Mouse (Mus musculus): ENCODE measurements around the gene Tmem266. TPM values are rescaled to one million over a fixed set of nuclear protein-coding genes. Genes with fewer than 3 reads are reported as not detected.

The Tmem266 gene
- polyA plus RNA-seq, 1 experiment: 0.36 TPM

DNA sequence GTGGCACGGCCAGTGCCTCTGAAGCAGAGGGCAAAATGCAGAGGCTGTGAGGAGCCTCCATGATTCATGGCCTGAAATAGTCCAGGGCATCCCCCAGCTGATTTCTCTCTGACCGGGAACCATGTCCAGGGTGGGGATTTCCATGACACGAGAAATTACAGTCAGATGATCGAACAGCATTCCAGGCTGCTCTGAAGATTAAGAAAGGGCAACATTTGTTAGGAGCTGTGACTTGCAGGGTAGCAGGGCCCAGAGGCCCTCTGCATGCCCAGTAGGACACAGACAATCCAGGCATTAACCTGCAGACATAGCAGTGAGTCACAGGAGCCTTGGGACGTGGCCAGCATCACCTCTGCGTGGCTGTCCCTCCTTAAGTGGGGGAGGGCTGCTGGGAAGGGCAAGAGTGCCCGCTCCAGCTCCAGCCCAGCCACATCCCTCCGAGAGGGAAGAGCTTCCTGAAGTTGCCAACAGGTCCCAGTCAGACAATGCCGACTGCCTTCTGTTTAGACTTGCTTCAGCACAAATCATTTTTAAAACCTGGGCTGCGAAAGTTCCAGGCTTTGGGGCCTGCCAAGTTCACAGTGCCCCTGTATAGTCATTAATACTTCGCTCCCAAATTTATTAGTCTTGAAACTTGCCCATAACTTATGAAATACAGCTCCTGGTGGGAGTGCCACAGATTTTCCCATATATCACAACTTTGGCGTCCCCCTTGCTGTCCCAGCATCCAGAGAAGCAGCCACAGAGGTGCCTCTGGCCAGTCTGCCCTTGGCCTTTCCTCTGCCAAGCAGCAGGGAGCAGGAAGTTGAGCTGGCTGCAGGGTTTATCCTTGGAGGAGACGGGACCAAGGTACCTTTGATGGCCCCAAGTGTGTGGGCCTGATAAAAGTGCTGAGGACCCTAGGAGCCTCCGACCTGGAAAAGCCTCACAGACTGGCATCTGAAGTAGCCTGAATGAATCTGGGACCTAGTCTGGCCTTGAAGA lies 105.9 kb downstream of the Tmem266 start:
- Histone ChIP-seq H3K4me1 (ENCODE audit: control insufficient read depth, insufficient read depth, low read length) (no peaks in the 10 kb centered on the region), H3K4me3 (ENCODE audit: low read depth, low read length) (no peak overlapping the region), H3K9ac (ENCODE audit: low read depth, poor library complexity, severe bottlenecking) (no peak overlapping the region), H3K9me3 (replicated peaks; ENCODE audit: control insufficient read depth, insufficient read depth, low read length, poor library complexity, severe bottlenecking) (no peaks in the 10 kb centered on the region), H3K27ac (ENCODE audit: insufficient read depth, low read length) (no peak overlapping the region), H3K36me3 (ENCODE audit: control insufficient read depth, insufficient read depth, low read length, poor library complexity, severe bottlenecking) (no peaks in the 10 kb centered on the region), H3K27me3 (ENCODE audit: control insufficient read depth, insufficient read depth, low read length, poor library complexity, severe bottlenecking) (no peaks in the 10 kb centered on the region)
- TF ChIP-seq CTCF (IDR thresholded peaks at IDR 0.05; ENCODE audit: low read depth, low read length) (no peak), POLR2A (IDR thresholded peaks at IDR 0.05; ENCODE audit: insufficient read depth, low read length) (no peak), EP300 (IDR thresholded peaks at IDR 0.05; ENCODE audit: insufficient read depth, low read depth, low read length) (no peak)

DNA sequence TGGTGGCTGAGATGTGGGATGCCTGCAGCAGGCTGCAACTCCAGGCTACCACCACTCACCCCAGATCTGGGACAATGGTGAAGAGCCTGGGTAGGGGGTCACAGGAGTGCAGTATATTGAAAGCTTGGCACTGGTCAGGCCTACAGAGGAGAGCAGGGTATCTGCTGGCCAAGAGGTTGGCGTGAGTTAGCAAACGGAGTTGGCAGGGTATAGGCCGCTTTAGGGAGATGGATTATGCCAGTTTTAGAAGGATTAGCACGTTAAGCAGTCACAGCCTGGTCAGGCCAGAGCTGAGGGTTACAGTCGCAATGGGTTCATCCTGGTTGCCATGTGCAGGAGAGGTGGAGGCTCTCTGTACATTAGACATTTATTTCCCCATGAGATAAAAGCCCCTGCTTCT lies 107.2 kb downstream of the Tmem266 start:
- Histone ChIP-seq H3K36me3 (ENCODE audit: control insufficient read depth, insufficient read depth, low read length, poor library complexity, severe bottlenecking) (no peaks in the 10 kb centered on the region), H3K27ac (ENCODE audit: insufficient read depth, low read length) (no peak overlapping the region), H3K9me3 (replicated peaks; ENCODE audit: control insufficient read depth, insufficient read depth, low read length, poor library complexity, severe bottlenecking) (no peaks in the 10 kb centered on the region), H3K9ac (ENCODE audit: low read depth, poor library complexity, severe bottlenecking) (no peak overlapping the region), H3K4me3 (ENCODE audit: low read depth, low read length) (no peak overlapping the region), H3K4me1 (ENCODE audit: control insufficient read depth, insufficient read depth, low read length) (no peaks in the 10 kb centered on the region), H3K27me3 (ENCODE audit: control insufficient read depth, insufficient read depth, low read length, poor library complexity, severe bottlenecking) (no peaks in the 10 kb centered on the region)
- TF ChIP-seq EP300 (IDR thresholded peaks at IDR 0.05; ENCODE audit: insufficient read depth, low read depth, low read length) (no peak), POLR2A (IDR thresholded peaks at IDR 0.05; ENCODE audit: insufficient read depth, low read length) (no peak), CTCF (IDR thresholded peaks at IDR 0.05; ENCODE audit: low read depth, low read length) (no peak)

DNA sequence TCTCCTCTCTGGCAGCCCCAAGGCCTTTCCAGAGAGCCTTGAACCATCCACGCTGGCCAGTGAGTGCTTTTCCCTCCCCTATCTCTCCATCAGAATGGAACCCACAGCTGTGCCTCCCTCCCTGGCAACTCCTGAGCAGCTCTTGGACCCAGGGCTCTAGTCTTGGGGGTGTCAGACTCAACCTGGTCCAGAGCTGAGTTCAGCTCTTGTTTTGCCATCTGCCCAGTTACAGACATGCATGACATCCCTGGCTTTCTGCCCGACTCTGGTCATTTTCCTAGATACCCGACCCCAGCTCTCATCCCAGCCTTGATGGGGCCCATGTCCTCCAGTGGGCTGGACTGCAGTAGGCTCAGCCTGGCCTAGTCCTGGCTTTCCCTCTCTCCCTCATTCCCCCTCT lies 111.7 kb downstream of the Tmem266 start:
- H3K4me1 ChIP-seq (ENCODE audit: control insufficient read depth, insufficient read depth, low read length): no peaks in the 10 kb centered on the region
- no peak overlapping the region for H3K9ac ChIP-seq (ENCODE audit: low read depth, poor library complexity, severe bottlenecking)
- no peak for TF ChIP-seq CTCF (IDR thresholded peaks at IDR 0.05; ENCODE audit: low read depth, low read length)
- TF ChIP-seq POLR2A (IDR thresholded peaks at IDR 0.05; ENCODE audit: insufficient read depth, low read length): no peak
- no peak for TF ChIP-seq EP300 (IDR thresholded peaks at IDR 0.05; ENCODE audit: insufficient read depth, low read depth, low read length)
- H3K4me3 ChIP-seq (ENCODE audit: low read depth, low read length): no peak overlapping the region
- H3K27me3 ChIP-seq (ENCODE audit: control insufficient read depth, insufficient read depth, low read length, poor library complexity, severe bottlenecking): no peaks in the 10 kb centered on the region
- H3K27ac ChIP-seq (ENCODE audit: insufficient read depth, low read length): no peak overlapping the region
- no peaks in the 10 kb centered on the region for H3K9me3 ChIP-seq (replicated peaks; ENCODE audit: control insufficient read depth, insufficient read depth, low read length, poor library complexity, severe bottlenecking)
- no peaks in the 10 kb centered on the region for H3K36me3 ChIP-seq (ENCODE audit: control insufficient read depth, insufficient read depth, low read length, poor library complexity, severe bottlenecking)

DNA sequence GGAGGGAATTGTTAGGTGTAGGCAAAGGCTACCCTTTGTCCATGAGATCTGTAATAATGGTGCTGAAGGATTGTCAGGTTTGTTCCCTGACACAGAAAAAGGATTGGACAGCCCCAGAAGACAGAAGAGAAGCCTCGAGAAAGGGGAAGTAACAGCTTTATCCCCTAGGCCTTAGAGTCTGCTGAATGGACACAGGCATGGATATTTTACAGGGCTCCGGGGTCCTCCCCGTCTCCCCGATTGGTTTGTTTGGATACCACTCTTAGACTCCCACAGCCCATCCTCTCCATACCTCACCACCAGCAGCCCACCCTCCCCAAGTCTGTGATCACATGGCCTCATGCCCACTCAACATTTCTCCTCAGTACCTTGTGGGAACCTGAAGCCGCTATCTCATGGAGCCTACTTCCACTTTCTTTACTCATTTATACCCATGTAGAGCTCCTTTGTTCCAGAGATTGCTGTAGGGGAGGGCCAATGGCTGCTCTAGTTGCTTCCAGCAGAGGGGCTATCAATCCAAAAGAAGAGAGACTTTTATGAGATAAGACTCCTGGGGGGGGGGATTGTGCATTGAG lies 112.6 kb downstream of the Tmem266 start:
- Histone ChIP-seq H3K4me3 (ENCODE audit: low read depth, low read length) (no peak overlapping the region), H3K27ac (ENCODE audit: insufficient read depth, low read length) (no peak overlapping the region), H3K9ac (ENCODE audit: low read depth, poor library complexity, severe bottlenecking) (no peak overlapping the region), H3K36me3 (ENCODE audit: control insufficient read depth, insufficient read depth, low read length, poor library complexity, severe bottlenecking) (no peaks in the 10 kb centered on the region), H3K9me3 (replicated peaks; ENCODE audit: control insufficient read depth, insufficient read depth, low read length, poor library complexity, severe bottlenecking) (no peaks in the 10 kb centered on the region), H3K4me1 (ENCODE audit: control insufficient read depth, insufficient read depth, low read length) (no peaks in the 10 kb centered on the region), H3K27me3 (ENCODE audit: control insufficient read depth, insufficient read depth, low read length, poor library complexity, severe bottlenecking) (no peaks in the 10 kb centered on the region)
- TF ChIP-seq CTCF (IDR thresholded peaks at IDR 0.05; ENCODE audit: low read depth, low read length) (no peak), EP300 (IDR thresholded peaks at IDR 0.05; ENCODE audit: insufficient read depth, low read depth, low read length) (no peak), POLR2A (IDR thresholded peaks at IDR 0.05; ENCODE audit: insufficient read depth, low read length) (no peak)

DNA sequence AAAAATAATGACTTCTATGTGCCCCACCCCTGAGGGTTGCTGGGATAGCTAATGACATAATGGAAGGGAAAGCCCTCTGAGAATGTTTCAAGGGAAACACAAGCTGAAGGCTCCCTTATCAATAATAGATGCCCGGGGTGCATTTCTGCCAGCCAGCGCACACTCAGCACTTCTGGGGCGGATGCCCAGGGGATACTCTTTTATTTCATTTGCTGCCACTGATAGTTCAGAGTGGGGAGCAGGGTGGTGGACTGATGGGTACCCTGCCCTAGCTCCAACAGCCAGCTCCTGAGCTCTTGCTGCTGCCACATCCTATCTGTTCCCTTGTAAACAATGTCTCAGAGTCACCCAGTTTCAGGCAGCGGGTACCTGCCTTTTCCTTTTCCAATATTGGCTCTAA lies 120.8 kb downstream of the Tmem266 start:
- Histone ChIP-seq H3K9ac (ENCODE audit: low read depth, poor library complexity, severe bottlenecking) (no peak overlapping the region), H3K27ac (ENCODE audit: insufficient read depth, low read length) (no peak overlapping the region), H3K27me3 (ENCODE audit: control insufficient read depth, insufficient read depth, low read length, poor library complexity, severe bottlenecking) (no peaks in the 10 kb centered on the region), H3K36me3 (ENCODE audit: control insufficient read depth, insufficient read depth, low read length, poor library complexity, severe bottlenecking) (no peaks in the 10 kb centered on the region), H3K4me3 (ENCODE audit: low read depth, low read length) (no peak overlapping the region), H3K9me3 (replicated peaks; ENCODE audit: control insufficient read depth, insufficient read depth, low read length, poor library complexity, severe bottlenecking) (no peaks in the 10 kb centered on the region), H3K4me1 (ENCODE audit: control insufficient read depth, insufficient read depth, low read length) (no peaks in the 10 kb centered on the region)
- TF ChIP-seq EP300 (IDR thresholded peaks at IDR 0.05; ENCODE audit: insufficient read depth, low read depth, low read length) (no peak), CTCF (IDR thresholded peaks at IDR 0.05; ENCODE audit: low read depth, low read length) (no peak), POLR2A (IDR thresholded peaks at IDR 0.05; ENCODE audit: insufficient read depth, low read length) (no peak)

DNA sequence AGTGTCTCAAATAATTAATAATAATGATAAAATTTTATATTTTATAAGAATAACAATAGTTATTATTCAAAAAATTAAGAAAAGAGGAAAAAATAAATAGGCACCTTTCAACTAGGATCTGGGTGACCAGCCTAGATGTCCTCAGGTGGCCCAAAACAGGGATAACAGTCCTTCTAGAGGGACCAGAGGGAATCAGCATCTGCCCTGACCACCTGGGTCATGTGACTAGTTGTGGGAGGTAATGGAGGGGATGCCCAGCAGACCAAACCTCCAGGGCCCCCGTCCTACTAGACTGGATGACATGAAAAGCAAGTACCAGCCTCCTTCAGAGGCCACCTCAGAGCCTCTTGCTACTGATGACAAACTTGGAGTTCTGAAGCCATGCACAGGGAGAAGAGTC lies 122.4 kb downstream of the Tmem266 start:
- H3K9me3 ChIP-seq (replicated peaks; ENCODE audit: control insufficient read depth, insufficient read depth, low read length, poor library complexity, severe bottlenecking): no peaks in the 10 kb centered on the region
- H3K4me1 ChIP-seq (ENCODE audit: control insufficient read depth, insufficient read depth, low read length): no peaks in the 10 kb centered on the region
- H3K36me3 ChIP-seq (ENCODE audit: control insufficient read depth, insufficient read depth, low read length, poor library complexity, severe bottlenecking): no peaks in the 10 kb centered on the region
- no peaks in the 10 kb centered on the region for H3K27me3 ChIP-seq (ENCODE audit: control insufficient read depth, insufficient read depth, low read length, poor library complexity, severe bottlenecking)
- H3K9ac ChIP-seq (ENCODE audit: low read depth, poor library complexity, severe bottlenecking): no peak overlapping the region
- no peak overlapping the region for H3K27ac ChIP-seq (ENCODE audit: insufficient read depth, low read length)
- no peak overlapping the region for H3K4me3 ChIP-seq (ENCODE audit: low read depth, low read length)
- no peak for TF ChIP-seq EP300 (IDR thresholded peaks at IDR 0.05; ENCODE audit: insufficient read depth, low read depth, low read length)
- no peak for TF ChIP-seq POLR2A (IDR thresholded peaks at IDR 0.05; ENCODE audit: insufficient read depth, low read length)
- no peak for TF ChIP-seq CTCF (IDR thresholded peaks at IDR 0.05; ENCODE audit: low read depth, low read length)
